Mouse (Mus musculus): ENCODE results near the gene Tm9sf2.
A peak's percentile ranks its signal among the peaks of the same experiment; 100 is the strongest.
"Not testable (repeated sequence)": the region's sequence is repeated elsewhere in the genome, so short reads cannot be mapped to it uniquely, and the experiment has no call there.

Tm9sf2 gene

DNA sequence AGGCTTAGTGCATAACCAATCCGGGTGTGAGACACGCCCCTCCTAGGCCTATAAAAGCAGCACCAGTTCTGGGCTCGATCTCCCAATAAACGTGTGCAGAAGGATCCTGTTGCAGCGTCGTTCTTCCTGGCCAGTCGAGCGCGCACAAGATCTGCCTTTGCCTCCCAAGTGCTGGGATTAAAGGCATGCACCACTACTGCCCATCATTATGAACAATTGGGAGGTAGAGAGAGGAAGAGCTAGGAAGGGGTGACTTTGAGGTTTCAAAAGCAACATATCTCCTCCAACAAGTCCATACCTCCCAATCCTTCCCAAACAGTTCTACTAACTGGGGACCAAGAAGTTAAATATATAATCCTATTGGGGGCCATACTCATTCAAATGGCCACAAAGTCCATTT lies 4.9 kb upstream of the Tm9sf2 start:
- DNase-seq = not testable (repeated sequence)

DNA sequence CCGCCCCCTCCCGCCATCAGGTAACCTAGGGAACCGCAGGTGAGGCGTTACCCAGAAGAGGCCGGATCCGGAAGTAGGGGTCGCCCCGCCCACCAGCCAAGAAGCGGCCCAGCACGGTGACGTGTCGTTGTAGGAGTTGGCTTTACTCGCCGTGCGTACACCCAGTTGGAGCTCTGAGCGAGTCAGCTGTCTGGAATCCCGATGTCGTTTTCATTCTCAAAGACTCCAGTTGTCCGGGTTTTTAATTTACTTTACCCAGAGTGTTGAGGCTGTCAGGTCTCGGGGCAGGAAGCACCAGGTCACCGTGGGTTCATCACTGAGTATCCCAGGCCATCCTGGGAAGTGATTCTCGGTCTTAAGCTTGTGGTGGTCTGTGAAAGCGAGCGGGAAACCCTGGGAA lies 2.0 kb upstream of the Tm9sf2 start:
- DNase-seq = peak; percentile 91

DNA sequence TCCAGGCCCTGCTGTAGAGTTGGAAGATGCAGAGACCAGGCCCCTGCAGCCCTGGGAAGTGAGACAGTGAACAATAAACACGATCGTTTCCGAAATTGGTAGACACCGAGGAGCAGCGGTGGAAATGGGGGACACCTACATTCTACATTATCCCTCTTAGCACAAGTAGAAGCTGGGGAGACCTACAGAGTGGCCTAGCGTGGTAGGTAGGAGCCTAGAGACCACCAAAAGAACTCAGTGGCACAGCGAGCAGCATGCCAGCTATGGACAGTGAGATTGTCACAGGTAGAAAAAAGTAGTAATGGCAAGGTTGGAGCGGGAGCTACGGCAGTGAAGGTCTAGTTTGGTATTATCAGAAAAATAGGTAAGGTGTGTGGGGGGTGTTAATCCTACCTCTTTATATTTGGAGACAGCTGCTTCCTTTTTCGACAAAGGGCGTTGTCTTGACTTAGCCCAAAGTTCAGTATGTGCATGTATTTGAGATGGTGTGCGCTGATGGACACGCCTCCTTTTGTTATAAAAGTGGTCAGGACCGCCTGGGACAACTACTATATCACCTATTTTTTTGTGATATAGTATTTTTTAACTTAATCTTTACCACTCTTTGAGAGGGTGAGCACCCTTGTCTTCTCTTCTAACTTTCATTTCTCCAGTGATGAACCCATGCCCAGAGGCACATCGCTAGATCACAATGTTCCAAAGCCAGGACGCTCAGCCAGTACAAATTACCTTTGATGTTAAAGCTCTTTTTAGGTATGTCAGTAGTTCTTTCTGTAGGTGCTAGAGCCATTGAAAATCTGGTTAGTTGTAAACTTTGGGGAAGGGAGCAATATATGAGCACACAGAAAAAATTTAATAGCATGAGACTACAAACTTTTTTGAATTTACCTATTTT lies 1.2 kb upstream of the Tm9sf2 start:
- DNase-seq = no peak

DNA sequence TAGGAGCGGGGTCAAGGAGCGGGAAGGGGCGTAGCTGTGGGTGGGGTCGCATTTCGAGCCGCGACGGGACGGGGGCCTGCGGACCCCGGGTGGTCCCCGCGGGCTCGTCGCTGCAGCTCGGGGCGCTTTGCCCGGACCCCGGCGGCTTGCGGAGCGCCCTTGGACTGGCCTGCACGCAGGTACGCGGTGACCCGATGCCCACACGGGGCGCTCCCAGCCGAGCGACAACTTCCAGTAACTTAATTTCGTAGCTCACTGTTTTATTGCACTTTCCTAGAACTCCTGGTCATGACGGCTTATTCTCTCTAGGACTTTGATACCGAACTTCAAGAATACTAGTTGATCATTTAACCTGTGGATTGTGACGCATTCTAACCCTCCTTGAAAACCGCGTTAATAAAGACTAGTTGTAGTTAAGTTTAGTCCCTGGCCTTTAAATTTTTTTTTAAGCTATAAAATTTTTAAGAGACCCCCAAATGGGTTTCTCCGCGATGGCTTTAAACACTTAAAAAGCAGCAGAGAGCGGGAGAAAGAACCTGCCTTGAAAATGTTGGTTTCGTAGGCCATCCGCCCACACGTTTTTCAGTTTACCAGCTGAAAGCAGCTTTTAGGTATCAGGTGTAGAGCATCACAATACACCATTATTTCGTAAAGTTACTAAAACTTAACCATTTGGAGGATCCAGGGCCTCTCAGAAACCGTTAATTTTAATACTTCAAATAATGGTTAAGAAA lies 810 bp downstream of the Tm9sf2 start:
- no peak for DNase-seq

DNA sequence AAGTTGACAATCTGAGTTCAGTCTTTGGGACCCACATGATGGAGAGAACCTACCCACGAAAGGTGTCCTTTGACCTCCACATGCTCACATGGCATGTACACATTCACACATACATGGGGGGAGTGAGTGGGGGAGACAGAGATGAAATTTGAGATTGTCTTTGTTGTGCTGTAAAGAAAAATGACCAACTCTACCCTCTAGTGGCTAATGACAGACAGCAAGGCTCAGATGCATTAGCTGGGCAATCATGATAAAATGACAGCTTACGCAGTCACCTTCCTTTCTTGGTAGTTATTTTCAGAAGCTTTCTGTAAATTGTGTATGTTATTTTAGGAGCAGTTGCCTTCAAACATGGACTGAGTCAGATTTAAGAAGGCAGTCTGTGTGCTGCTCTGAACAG lies 4.8 kb downstream of the Tm9sf2 start:
- DNase-seq = no peak

DNA sequence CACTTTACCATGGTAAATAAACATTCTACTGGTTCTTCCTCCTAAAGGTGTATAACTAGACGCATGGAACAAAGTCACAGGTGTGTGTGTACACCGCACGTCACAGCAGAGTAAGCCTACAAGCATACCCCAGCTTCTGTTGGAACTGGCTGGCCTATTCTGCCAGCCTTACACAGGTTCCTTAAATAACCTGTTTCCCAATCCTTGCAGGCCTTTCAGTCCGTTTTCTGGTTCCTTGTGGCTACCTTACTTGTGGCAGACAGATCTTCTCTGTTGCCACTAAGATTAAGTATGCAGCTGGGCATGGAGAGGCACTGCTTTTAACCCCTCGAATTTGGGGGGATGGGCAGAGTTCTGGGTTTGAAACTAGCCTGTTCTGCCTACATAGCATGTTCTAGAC lies 5.5 kb downstream of the Tm9sf2 start:
- no peak for DNase-seq

DNA sequence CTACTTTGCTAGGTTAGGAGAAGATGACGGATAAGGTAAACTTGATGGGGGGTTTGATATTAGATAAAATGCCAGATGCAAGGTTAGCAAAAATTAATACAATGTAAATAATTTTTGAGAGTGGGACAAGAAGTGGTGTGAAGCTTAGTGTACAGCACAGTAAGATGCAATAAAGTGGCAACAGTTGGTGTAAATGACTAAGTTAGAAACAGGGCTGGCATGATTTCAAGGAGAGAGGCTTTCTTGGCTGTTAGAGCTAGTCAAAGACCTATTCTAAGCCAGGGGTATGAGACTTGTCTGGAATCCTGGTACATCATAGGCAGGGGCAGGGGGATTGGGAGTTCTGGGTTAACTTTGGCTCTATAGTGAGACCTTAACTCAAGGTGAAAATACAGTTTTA lies 9.4 kb downstream of the Tm9sf2 start:
- no peak for DNase-seq

DNA sequence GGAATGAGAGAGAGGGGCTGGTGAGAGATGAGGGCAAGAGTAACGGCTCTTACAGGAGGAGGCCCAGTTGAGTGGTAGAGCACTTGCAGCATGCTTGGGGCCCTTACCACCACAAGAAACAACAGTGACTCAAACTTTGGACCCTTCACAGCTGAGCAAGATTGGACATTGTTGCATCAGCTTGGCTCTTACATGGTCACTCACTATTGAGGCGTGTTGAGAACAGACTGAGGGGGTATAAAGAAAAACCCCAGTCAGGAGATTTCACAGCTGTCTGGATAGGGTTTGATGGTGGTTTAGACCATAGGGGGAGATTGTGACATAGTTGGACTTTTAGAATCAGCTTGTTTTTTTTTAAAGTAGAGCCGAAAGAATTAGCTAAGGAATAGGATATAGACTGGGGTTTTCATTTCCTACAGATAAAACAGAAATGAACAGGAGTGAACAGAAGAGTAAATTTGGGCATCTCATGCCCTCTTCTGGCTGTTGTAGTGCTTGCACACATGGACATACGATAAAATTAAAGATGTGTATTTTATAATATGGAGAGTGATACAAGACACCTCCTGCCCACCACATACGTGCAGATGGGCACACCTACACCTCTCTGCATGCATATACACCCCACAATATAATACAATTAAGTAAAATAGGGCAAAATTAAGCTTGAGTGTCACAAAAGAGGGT lies 23.4 kb downstream of the Tm9sf2 start:
- DNase-seq = no peak

DNA sequence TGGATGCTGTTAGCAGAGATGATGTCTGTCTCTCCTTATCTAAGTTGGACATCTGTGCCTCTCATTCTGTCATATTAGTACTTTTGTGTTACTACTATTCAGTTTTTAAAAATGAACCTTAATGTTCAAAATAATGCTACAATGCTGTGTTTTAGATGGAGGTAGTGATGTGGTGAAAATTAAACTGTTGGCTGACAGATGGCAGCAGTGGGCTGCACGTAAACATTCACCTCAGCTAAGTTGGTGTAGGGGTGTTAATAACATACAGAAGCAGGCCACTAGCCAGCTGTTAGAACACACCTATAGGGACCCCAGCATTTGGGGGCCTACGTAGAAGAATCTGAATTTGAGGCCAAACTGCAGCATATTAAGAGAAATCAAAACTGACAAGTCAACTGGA lies 24.8 kb downstream of the Tm9sf2 start:
- DNase-seq = no peak

DNA sequence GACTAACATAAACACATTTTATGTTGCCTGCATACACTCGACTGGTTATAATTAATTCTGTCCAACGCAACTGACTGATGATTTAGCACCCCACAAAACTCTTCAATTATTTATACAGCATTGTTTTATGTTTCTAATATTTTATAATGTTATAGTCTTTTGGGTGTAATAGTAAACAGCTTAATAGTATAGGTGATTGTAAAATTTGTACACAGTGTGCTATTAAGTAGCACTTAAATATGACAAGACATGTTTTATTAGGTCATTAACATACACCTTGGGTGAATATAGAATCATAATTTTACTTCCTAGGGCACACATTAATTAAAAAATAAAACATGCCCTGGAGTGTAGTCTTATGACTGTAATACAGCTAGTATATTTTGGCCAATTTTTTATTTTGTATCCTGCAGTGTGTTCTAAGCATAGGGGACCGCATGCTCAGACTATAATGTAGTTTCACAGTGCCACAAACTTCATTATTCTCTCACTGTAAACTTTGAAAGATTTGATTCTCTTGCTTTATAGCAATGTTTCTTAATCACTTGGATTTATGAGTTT lies 29.6 kb downstream of the Tm9sf2 start:
- DNase-seq = no peak

DNA sequence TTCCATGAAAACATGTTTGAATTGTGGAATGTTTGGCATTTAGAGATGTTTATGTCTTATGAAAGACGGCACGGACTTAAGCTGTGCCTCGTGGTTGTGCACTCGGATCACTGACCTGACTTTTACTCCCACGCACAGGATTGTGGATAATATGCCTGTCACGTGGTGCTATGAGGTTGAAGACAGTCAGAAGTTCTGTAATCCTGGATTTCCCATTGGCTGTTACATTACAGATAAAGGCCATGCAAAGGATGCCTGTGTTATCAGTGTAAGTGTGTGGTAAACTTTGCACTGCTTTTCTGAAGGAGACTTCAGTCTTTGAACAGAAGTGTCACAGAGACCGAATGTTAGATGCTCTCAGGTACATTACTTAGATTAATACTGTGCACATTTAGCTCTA lies 30.4 kb downstream of the Tm9sf2 start:
- no peak for DNase-seq

DNA sequence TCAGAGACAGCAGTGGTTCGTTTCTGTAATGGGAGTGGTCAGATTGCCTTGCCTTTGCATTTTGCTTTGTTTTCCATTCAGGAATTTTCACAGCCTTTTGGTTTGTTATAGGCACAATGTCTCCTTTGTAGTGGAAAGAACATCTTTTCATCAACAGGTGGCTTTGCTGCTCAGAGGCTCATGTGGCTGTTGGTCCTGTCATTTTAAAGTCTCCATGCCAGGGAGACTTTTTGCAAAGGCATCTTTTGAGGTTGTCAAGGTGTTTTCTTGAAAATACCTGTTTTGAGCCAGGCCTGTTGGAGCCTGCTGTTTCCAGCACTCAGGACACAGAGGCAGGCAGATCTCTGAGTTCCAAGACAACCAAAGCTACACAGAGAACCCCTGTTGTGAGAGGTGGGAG lies 33.3 kb downstream of the Tm9sf2 start:
- DNase-seq = no peak

DNA sequence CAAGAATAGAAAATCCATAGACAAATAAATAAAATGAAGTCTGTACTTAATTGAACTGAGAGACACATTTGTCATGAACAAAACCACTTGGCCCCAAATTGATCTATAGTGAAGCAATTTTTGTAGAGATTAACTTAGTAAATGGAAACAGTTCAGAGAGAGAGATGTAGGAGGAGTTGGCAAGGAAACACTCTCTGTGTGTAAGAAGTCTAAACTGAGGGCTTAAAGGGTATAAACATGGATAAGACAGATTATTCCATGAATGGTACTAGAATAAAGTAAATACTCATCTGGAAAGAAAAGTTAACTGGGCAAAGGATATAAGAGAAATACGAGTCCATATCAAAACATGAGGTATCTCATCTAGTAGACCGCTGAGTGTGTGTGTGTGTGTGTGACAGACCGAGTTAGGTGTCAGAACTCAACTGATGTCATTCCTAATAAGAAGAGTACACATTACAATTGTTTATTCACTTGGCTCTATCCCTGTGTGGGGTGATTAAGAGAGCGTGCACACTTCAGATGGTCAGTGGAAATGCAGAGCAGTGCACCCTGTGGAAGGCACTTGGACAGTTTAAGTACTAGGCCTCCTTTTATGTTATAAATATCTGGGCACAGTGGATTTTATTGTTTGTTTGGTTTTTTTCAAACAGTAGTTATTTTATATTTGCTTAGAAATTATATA lies 36.9 kb downstream of the Tm9sf2 start:
- no peak for DNase-seq

DNA sequence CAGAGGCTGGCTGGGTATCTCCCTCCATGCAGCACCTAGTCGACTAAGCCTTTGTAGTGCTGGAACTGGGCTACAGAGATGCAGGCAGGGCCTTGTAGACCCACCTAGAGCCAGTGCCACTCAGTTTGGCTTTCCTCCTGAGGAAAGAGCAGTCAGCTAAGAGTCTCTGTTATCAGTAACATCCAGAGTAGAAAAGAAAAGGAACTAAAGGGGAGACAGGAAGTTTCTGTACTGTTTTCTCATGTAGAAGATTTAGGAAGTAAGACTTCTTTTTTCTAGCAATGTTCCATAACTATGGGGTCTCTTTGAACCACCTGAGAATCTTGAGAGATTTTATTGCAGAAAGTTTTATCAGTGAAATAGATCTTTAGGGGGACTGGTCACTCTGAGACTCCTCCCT lies 38.5 kb downstream of the Tm9sf2 start:
- DNase-seq = no peak

DNA sequence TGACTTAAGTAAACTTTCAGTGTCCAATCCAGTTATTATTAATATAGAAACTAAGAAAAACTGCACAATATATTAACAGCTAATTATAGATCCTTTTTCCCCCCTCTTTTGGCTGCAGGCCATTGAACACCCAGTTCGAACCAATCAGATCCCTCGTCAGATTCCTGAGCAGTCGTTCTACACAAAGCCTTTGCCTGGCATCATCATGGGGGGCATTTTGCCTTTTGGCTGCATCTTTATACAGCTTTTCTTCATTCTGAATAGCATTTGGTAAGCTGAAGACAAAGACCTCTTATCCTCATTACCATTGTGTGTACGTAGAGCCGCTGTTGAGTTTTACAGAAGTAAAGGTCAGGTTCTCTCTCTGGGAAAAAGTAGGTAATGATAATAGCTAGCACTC lies 43.8 kb downstream of the Tm9sf2 start:
- no peak for DNase-seq

DNA sequence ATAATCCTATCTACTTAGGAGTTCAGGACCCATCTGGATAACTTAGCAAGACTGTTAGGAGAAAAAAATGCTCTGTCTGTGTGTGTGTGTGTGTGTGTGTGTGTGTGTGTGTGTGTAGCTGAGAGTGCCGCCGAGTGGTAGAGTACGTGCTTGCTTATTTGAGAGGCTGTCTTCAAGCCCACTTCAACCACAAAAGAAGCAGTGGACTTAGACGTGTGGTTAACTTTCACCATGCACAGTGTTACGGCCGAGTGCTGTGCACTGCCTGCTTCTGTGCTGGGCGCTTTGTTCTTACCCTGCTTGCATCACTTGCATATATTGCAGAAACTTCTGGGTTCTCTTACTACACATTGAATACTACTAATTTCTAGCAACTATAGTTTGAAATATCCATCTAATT lies 50.9 kb downstream of the Tm9sf2 start:
- DNase-seq = no peak

DNA sequence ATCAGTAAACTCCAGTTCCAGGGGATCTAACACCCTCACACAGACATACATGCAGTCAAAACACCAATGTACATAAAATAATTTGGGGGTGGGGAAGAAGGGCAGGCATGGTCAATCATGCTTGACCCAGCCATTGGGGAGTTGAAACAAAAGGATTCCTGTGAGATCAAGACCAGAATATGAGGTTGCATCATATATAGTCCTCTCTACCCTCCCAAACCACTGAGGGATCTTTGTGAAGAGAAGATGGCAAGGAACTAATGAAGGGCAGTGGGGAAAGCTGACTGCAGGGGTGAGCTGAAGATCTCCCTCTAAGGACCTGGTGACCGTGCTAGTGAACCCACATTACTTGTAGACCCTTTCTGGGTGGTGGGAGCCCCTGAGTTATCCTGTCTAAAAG lies 54.1 kb downstream of the Tm9sf2 start:
- no peak for DNase-seq

DNA sequence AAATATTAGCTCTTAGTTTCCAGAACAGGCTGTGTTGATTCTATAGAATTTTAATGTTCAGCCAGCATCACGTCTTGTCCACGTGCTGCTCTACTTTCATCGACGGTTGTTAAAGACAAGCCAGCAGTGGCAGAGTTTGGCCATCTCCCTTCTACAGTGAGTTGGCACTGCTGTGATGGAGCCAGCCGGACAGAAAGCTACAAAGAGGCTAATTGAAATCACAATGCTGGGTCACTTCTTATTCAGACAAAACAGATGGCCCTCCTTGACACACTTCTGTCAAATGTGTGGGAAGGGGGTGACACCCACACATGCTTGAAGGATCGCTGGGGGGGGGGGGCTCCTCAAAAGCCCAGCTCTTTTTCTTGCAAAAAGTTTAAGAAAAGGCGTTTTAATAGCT lies 62.1 kb downstream of the Tm9sf2 start:
- no peak for DNase-seq

DNA sequence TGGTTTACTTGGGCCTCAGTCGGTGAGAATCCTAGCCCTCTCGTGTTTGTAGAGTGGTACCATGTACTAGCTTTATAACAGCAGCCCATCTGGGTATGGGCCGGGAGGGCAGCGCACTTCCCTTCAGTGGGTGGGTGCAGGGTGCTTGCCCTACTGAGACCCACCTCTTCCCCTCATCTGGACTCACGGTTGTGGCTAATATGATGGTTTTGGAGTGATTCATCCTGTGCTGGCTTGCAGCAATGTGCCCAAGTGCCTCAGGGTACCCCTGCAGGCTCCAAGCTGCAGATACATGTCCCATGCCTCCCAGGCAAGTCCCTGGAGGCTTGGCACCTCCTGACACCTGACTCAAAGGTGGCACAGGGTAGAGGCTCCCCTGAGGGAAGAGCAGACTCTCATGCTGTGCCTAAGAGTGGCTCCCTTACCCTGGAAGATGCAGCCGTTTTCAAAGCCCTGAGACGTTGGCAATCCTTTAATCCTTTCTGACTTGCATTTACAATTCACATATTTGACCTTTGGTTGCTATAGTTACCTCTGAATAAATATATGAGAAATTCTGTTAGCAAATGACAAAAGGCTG lies 63.5 kb downstream of the Tm9sf2 start:
- no peak for DNase-seq

DNA sequence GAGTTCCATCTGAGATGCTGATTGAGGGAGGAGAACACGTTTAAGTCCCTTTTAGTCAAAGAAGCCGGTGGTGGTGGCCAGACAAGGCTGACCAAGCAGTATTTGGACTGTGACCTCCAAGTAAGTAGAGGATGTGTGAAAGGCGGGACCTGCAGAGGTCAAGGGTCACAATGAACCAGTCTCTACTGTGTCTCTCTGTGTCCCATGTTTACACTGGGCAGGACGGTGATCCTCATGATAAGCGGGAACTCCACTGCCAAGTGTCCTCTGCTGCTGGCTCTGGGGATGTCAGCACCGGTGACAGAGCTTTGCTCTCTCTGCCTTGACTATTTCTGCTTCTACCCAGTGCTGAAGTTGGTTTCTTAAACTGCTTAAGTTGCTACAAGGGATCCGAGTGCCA lies 64.2 kb downstream of the Tm9sf2 start:
- no peak for DNase-seq

DNA sequence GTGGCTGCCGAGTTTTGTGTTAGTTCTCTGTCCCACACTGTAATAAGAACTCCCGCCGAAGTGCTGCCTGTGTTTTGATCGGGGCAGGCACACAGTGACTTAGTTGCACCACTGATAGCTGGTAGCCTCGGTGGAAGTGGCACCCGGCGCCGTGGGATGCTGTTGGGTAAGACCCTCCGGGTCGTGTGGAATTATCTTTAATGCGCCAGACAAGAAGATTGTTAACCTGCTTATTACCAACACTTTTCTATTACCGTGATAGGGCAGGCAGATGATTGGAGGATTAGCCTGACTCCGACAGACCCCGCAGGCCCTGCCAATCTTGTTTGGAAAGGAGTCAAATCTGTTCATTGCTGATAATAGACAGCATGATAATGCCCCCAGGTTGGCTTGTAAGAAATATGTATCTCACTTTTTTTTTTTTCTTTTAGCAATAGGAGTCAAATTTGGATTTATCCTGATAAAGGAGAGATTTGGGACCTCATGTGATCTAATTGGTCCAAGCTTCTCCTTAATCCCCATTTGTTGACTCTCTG lies 69.5 kb downstream of the Tm9sf2 start:
- DNase-seq = no peak

DNA sequence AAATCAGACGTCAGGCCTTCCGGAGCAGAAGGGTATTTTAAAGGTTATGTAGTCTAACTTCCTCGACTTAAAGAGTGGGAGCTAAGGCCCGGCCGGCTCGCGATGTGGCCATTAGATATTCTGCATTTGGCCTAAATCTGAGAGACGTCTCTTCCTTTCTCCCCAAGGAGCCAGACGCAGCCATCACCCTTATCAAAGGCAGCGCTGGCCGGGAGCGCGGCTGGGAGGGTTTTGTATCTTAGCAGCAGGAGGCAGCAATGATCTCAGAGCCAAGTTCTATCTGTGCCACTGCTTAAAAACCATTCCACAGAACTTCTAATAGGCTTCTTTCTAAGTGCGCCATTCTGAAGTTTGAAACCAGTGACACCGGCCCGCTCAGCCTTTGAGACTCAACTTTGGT lies 72.4 kb downstream of the Tm9sf2 start:
- no peak for DNase-seq

Data from right cerebral cortex, postnatal 14 days (tissue).